13 mouse cellular contexts compared by ENCODE assay signal in the genomic region with DNA sequence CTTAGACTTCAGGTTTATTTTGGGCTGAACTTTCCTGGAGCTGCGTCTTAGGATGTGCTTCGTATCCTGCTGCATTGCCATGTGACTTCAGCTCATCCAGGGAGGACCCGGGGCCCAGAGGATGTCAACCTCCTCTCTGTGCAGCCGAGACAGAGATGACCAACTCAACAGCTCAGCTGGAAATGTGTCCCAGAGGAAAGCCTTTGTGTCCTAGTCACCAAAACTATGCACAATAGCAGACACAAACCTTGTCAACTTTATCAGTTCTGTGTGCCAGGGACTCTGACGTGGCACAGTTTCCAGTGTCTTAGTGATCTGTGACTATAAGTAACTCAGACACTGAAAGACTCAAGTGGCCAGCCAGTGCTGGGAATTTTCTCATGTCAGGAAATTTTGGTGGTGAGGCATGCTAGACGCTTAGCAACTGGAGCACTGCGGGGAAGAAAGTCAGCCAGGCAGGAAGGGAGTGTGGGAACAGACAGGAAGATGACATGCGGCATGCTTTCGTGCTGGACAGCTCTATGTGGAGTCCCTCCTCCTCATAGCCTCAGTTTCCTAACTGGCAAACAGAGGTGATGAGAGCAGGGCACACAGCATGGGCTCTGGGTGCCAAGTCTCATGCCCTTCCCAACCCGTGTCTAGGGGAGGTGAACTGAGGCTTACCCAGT.
DNase-seq lines count a peak whose midpoint lies in the region; ATAC-seq and TF ChIP-seq lines count a peak whose summit lies in the region.
"Had no signal": no experiment of that assay in that cellular context is flagged by ENCODE, and none has a peak within 500 bp of the region (broad histone marks: within the 10 kb centered on the region; RNA-seq: fewer than 3 reads in every experiment).

No protein-coding gene starts in this region.

- H3K4me2 ChIP-seq in heart, embryonic 12.5 days: 0 out of 2 replicates have a peak overlapping the region, but pooled peaks have one; percentile 9
- H3K4me2 ChIP-seq: hindbrain, embryonic 15.5 days; stomach, embryonic 15.5 days had no signal

- ATAC-seq in heart, embryonic 12.5 days (ENCODE audit: insufficient number of reproducible peaks, low FRiP score): no peak

- TF ChIP-seq POLR2A in lung, adult 2 months (IDR thresholded peaks at IDR 0.05; ENCODE audit: borderline replicate concordance, extremely low read depth, low read depth, low read length): no peak

- H3K27ac ChIP-seq in heart, embryonic 12.5 days (ENCODE audit: poor library complexity, severe bottlenecking): no peak overlapping the region
- H3K27ac ChIP-seq: hindbrain, embryonic 15.5 days; stomach, embryonic 15.5 days had no signal

- H3K36me3 ChIP-seq in heart, embryonic 12.5 days: no peaks in the 10 kb centered on the region
- H3K36me3 ChIP-seq: hindbrain, embryonic 15.5 days; stomach, embryonic 15.5 days had no signal

- WGBS in lung, adult 2 months: 39% methylated on average over 10 of the region's 10 CpGs
- 34% methylated on average over 10 of the region's 10 CpGs for WGBS in heart, embryonic 12.5 days

- no peak overlapping the region for H3K4me3 ChIP-seq in lung, adult 2 months (replicated peaks; ENCODE audit: extremely low read depth, low read depth, low read length)
- no peak overlapping the region for H3K4me3 ChIP-seq in heart, embryonic 12.5 days
- H3K4me3 ChIP-seq: hindbrain, embryonic 15.5 days; stomach, embryonic 15.5 days had no signal

- no peak for TF ChIP-seq CTCF in lung, adult 2 months (IDR thresholded peaks at IDR 0.05; ENCODE audit: insufficient read depth, low read length)

- DNase-seq in lung, adult 18-20 months: peak; percentile 10 to 28
- DNase-seq in lung, adult 2 months: no peak
- DNase-seq in kidney, adult 9 months: peak; percentile 72
- DNase-seq in lung, postnatal 4 days: peak; percentile 38 to 60
- DNase-seq in spleen, adult 12 weeks (ENCODE audit: low spot score): no peak
- DNase-seq in frontal cortex, adult 2 months (ENCODE audit: extremely low spot score in 1 of 2, low spot score in 1 of 2): no peak
- DNase-seq: cerebellum, adult 2 months; liver; midbrain, embryonic 14.5 days; right cerebral cortex, postnatal 25 days had no signal

- no peak overlapping the region for H3K9ac ChIP-seq in heart, embryonic 12.5 days
- H3K9ac ChIP-seq: hindbrain, embryonic 15.5 days; stomach, embryonic 15.5 days had no signal

- H3K4me1 ChIP-seq in lung, adult 2 months (ENCODE audit: control insufficient read depth, insufficient read depth, low read length): peaks cover 5% of the 10 kb centered on the region; the same call in 1 of the 2 replicates
- peaks cover 16% of the 10 kb centered on the region for H3K4me1 ChIP-seq in heart, embryonic 12.5 days (replicated peaks)
- H3K4me1 ChIP-seq: hindbrain, embryonic 15.5 days; stomach, embryonic 15.5 days had no signal

- H3K27me3 ChIP-seq in heart, embryonic 12.5 days (replicated peaks): no peaks in the 10 kb centered on the region
- H3K27me3 ChIP-seq: hindbrain, embryonic 15.5 days; stomach, embryonic 15.5 days had no signal

- H3K9me3 ChIP-seq in heart, embryonic 12.5 days (replicated peaks): 0 out of 2 replicates have a peak, but pooled peaks cover 2% of the 10 kb centered on the region
- H3K9me3 ChIP-seq: hindbrain, embryonic 15.5 days; stomach, embryonic 15.5 days had no signal

Comparison
In these comparisons a context has a peak if more than half of its experiments do, and no peak if none do; other contexts are left out.
1. DNase-seq: peak in lung, adult 18-20 months (2 of 2), kidney, adult 9 months (single experiment) and lung, postnatal 4 days (2 of 2); none in lung, adult 2 months (single experiment), spleen, adult 12 weeks (single experiment) and frontal cortex, adult 2 months (0 of 2).